Mouse (Mus musculus): Measurements from ENCODE around the gene Preb. TPM values are rescaled to one million over a fixed set of nuclear protein-coding genes. Genes with fewer than 3 reads are reported as not detected.

The Preb gene
- polyA plus RNA-seq, 1 experiment from 2014 or later = 91.0 TPM

DNA sequence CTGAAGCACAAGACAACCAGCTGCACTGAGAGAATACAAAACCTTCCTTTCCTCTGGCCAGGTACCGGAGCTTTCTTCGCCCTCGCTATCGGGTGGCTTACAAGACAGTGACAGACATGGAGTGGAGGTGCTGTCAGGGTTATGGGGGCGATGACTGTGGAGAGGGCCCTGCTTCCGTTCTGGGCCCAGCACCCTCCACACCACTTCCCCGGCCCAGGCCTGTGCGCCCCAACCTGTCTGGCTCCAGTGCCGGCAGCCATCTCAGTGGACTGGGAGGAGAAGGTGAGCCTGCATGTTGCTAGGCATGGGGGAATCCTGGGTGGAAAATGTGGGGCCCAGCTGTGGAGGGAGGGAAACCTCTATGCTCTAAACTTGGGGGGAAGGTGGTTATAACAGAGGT, 44.7 kb downstream of the Preb start:
- Histone ChIP-seq H3K36me3 (ENCODE audit: control insufficient read depth, insufficient read depth, low read length) (no peaks in the 10 kb centered on the region; the same call in 1 of the 2 replicates), H3K4me3 (ENCODE audit: low read depth, low read length) (no peak overlapping the region), H3K4me2 (peak overlapping the region; percentile 10; the same call in 1 of the 2 replicates), H3K9me3 (ENCODE audit: control insufficient read depth, low read length) (no peaks in the 10 kb centered on the region), H3K27ac (ENCODE audit: low read depth, low read length) (peak overlapping the region; percentile 35; the same call in 1 of the 2 replicates), H3K9ac (ENCODE audit: low read length) (peak overlapping the region; percentile 39; the same call in 1 of the 2 replicates), H3K4me1 (ENCODE audit: control insufficient read depth, insufficient read depth, low read length) (peaks cover 20% of the 10 kb centered on the region; the same call in 1 of the 2 replicates), H3K27me3 (ENCODE audit: control insufficient read depth, insufficient read depth, low read length) (no peaks in the 10 kb centered on the region)
- DNase-seq (ENCODE audit: low spot score, missing footprints) (no peak), ATAC-seq (ENCODE audit: low FRiP score) (peak; percentile 63)
- 70% methylated on average over 9 of the region's 9 CpGs for WGBS

GRCm38 (mm10) chr5:30914849-30915248, 45.3 kb downstream of the Preb start:
- H3K27ac ChIP-seq (ENCODE audit: low read depth, low read length) = 0 out of 2 replicates have a peak overlapping the region, but pooled peaks have one; percentile 35
- no peak overlapping the region for H3K4me3 ChIP-seq (ENCODE audit: low read depth, low read length)

GRCm38 (mm10) chr5:30914101-30914635, 46.0 kb downstream of the Preb start:
- no peaks in the 10 kb centered on the region for H3K9me3 ChIP-seq (ENCODE audit: control insufficient read depth, low read length)
- H3K27ac ChIP-seq (ENCODE audit: low read depth, low read length) = peak overlapping the region; percentile 76; the same call in 1 of the 2 replicates
- DNase-seq (ENCODE audit: low spot score, missing footprints) (no peak), ATAC-seq (ENCODE audit: low FRiP score) (no peak)
- no peaks in the 10 kb centered on the region for H3K27me3 ChIP-seq (ENCODE audit: control insufficient read depth, insufficient read depth, low read length)
- WGBS = 79% methylated on average over 7 of the region's 7 CpGs
- no peaks in the 10 kb centered on the region; the same call in 1 of the 2 replicates for H3K36me3 ChIP-seq (ENCODE audit: control insufficient read depth, insufficient read depth, low read length)
- no peak overlapping the region for H3K4me3 ChIP-seq (ENCODE audit: low read depth, low read length)
- peaks cover 20% of the 10 kb centered on the region; the same call in 1 of the 2 replicates for H3K4me1 ChIP-seq (ENCODE audit: control insufficient read depth, insufficient read depth, low read length)
- H3K4me2 ChIP-seq = peak overlapping the region; percentile 10; the same call in 1 of the 2 replicates
- no peak overlapping the region; the same call in 1 of the 2 replicates for H3K9ac ChIP-seq (ENCODE audit: low read length)

More at GRCm38 (mm10) chr5:30914849-30915248, 45.3 kb downstream of the Preb start:
- 0 out of 2 replicates have a peak overlapping the region, but pooled peaks have one; percentile 9 for H3K9ac ChIP-seq (ENCODE audit: low read length)
- H3K27me3 ChIP-seq (ENCODE audit: control insufficient read depth, insufficient read depth, low read length) = no peaks in the 10 kb centered on the region
- no peak for ATAC-seq (ENCODE audit: low FRiP score)
- H3K9me3 ChIP-seq (ENCODE audit: control insufficient read depth, low read length) = no peaks in the 10 kb centered on the region
- H3K4me1 ChIP-seq (ENCODE audit: control insufficient read depth, insufficient read depth, low read length) = peaks cover 20% of the 10 kb centered on the region; the same call in 1 of the 2 replicates
- WGBS = 78% methylated on average over 6 of the region's 6 CpGs
- 0 out of 2 replicates have a peak overlapping the region, but pooled peaks have one; percentile 10 for H3K4me2 ChIP-seq
- DNase-seq (ENCODE audit: low spot score, missing footprints) = no peak
- no peaks in the 10 kb centered on the region; the same call in 1 of the 2 replicates for H3K36me3 ChIP-seq (ENCODE audit: control insufficient read depth, insufficient read depth, low read length)

DNA sequence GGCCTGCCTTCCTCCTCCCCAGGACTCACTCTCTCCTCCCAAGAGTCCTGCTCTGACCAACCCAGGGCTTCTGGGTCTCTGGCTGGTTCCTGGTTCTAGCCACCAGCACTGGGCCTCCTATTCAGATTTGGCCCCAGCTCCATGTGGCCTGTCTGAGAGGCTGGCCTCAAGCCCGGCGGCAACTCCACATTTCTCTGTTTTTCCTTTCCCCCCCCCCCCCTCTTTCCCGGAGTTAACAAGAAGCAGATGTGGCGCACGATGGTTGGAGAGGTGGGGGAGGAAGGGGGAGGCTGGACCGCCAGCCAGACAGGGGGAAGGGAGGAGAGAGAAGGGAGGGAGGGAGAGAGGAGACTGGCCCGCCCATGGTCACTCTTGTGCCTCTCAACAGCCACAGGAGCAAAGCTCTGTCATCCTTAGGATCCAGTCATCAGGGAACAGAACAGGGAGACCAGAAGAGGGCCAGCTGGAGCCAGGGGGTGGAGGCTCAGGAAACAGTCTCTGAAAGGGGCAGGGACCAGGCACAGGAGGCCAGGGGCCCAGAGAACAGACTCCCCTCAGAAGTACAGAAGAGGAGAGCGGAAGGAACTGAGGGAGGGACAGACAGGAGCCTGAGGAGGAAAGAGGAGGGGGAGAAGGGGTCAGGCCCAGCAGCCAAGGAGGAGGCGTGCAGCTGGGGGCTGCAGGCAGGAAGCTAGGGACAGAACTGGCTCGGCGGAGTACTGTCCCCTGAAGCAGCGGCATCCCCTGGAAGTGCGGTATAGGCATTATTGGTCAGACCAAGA, 46.9 kb downstream of the Preb start, which contains the start of gene Emilin1:
TSS of gene Emilin1 (plus strand) at position 343 of the 782 bp plus-strand sequence.
- H3K9ac ChIP-seq (ENCODE audit: low read length) = peak within 1 kb of the TSS; percentile 45
- no peaks in the 10 kb centered on the region for H3K9me3 ChIP-seq (ENCODE audit: control insufficient read depth, low read length)
- H3K4me1 ChIP-seq (ENCODE audit: control insufficient read depth, insufficient read depth, low read length) = peaks cover 23% of the 10 kb centered on the region
- 29% methylated on average over 12 of the region's 13 CpGs for WGBS
- peak within 1 kb of the TSS; percentile 22; the same call in 1 of the 2 replicates for H3K4me2 ChIP-seq
- ATAC-seq (ENCODE audit: low FRiP score) (peak; percentile 20; the same call in 1 of the 2 replicates), DNase-seq (ENCODE audit: low spot score, missing footprints) (peak; percentile 90)
- H3K27ac ChIP-seq (ENCODE audit: low read depth, low read length) = peak within 1 kb of the TSS; percentile 76
- no peaks in the 10 kb centered on the region for H3K27me3 ChIP-seq (ENCODE audit: control insufficient read depth, insufficient read depth, low read length)
- H3K4me3 ChIP-seq (ENCODE audit: low read depth, low read length) = no peak within 1 kb of the TSS
- no peaks in the 10 kb centered on the region for H3K36me3 ChIP-seq (ENCODE audit: control insufficient read depth, insufficient read depth, low read length)

DNA sequence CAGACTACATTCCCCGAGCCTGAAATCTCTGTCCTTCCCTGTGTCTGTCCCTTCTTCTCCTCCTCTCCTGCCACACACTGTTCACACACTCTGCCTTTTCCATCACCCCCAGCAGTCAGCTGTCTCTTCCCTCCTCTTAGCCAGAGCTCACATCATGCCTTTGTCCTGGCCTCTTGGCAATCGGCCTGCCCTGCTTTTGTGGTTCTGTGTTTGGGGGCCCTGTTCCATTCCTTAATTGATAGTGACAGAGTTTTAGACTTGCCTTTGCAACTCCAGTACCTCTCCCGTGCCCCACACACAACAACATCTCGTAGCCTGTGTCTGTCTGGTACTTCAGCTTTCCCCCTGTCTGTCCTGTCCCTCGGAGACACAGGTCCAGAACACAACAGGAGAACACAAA, 48.0 kb downstream of the Preb start:
- H3K27me3 ChIP-seq (ENCODE audit: control insufficient read depth, insufficient read depth, low read length) = no peaks in the 10 kb centered on the region
- DNase-seq (ENCODE audit: low spot score, missing footprints) (no peak), ATAC-seq (ENCODE audit: low FRiP score) (no peak)
- 74% methylated on average over 5 of the region's 5 CpGs for WGBS
- no peak overlapping the region for H3K27ac ChIP-seq (ENCODE audit: low read depth, low read length)
- H3K4me2 ChIP-seq = no peak overlapping the region
- peaks cover 27% of the 10 kb centered on the region for H3K4me1 ChIP-seq (ENCODE audit: control insufficient read depth, insufficient read depth, low read length)
- H3K9ac ChIP-seq (ENCODE audit: low read length) = no peak overlapping the region
- no peaks in the 10 kb centered on the region for H3K36me3 ChIP-seq (ENCODE audit: control insufficient read depth, insufficient read depth, low read length)
- H3K9me3 ChIP-seq (ENCODE audit: control insufficient read depth, low read length) = no peaks in the 10 kb centered on the region
- H3K4me3 ChIP-seq (ENCODE audit: low read depth, low read length) = no peak overlapping the region

DNA sequence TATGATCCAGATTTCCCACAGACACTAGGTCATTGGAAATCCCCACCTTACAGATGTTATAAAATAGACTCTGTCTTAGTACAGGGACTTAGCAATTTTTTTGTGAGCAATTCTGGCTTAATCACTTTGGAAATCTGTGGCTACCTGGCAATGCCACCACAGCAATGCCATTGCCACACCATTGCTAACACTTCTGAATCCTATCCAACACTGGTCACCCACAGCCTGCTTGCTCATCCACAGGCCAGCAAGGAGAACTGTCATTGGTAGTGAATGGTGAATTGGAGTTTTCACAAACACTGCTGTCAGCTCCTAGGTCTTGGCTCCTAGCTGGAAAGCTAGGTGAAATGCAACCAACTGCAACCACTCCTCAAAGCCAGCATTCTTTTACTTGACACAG, 49.7 kb downstream of the Preb start:
- no peak overlapping the region for H3K4me3 ChIP-seq (ENCODE audit: low read depth, low read length)
- H3K9ac ChIP-seq (ENCODE audit: low read length) = no peak overlapping the region
- H3K9me3 ChIP-seq (ENCODE audit: control insufficient read depth, low read length) = no peaks in the 10 kb centered on the region
- H3K27ac ChIP-seq (ENCODE audit: low read depth, low read length) = no peak overlapping the region
- ATAC-seq (ENCODE audit: low FRiP score) (no peak), DNase-seq (ENCODE audit: low spot score, missing footprints) (no peak)
- no peaks in the 10 kb centered on the region for H3K36me3 ChIP-seq (ENCODE audit: control insufficient read depth, insufficient read depth, low read length)
- peaks cover 24% of the 10 kb centered on the region for H3K4me1 ChIP-seq (ENCODE audit: control insufficient read depth, insufficient read depth, low read length)
- H3K4me2 ChIP-seq = no peak overlapping the region
- no peaks in the 10 kb centered on the region for H3K27me3 ChIP-seq (ENCODE audit: control insufficient read depth, insufficient read depth, low read length)

GRCm38 (mm10) chr5:30909863-30910262, 50.3 kb downstream of the Preb start:
- DNase-seq (ENCODE audit: low spot score, missing footprints) (no peak), ATAC-seq (ENCODE audit: low FRiP score) (no peak)
- 89% methylated on average over 7 of the region's 7 CpGs for WGBS
- Histone ChIP-seq H3K9me3 (ENCODE audit: control insufficient read depth, low read length) (no peaks in the 10 kb centered on the region), H3K27me3 (ENCODE audit: control insufficient read depth, insufficient read depth, low read length) (no peaks in the 10 kb centered on the region), H3K9ac (ENCODE audit: low read length) (no peak overlapping the region), H3K4me3 (ENCODE audit: low read depth, low read length) (no peak overlapping the region), H3K27ac (ENCODE audit: low read depth, low read length) (no peak overlapping the region), H3K4me2 (no peak overlapping the region), H3K4me1 (ENCODE audit: control insufficient read depth, insufficient read depth, low read length) (peaks cover 23% of the 10 kb centered on the region), H3K36me3 (ENCODE audit: control insufficient read depth, insufficient read depth, low read length) (no peaks in the 10 kb centered on the region)

DNA sequence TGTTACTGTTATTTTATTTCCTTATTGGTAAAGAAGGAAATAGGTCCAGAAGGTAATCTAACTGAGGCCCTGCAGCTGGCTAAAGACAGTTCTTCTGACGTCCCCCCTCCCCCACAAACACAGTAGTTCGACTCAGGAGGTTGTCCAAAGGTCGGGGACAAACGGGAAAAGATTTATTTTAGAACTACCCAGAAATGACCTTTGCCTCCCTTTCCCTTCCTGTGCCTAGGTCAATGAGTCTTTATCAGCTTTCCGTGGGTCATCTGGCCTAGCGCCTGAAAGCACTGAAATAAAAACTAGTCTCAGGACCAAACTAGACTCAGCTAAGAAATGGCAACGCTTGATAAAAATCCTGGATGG, 50.9 kb downstream of the Preb start:
- Histone ChIP-seq H3K4me2 (no peak overlapping the region), H3K4me3 (ENCODE audit: low read depth, low read length) (no peak overlapping the region), H3K36me3 (ENCODE audit: control insufficient read depth, insufficient read depth, low read length) (no peaks in the 10 kb centered on the region), H3K4me1 (ENCODE audit: control insufficient read depth, insufficient read depth, low read length) (peaks cover 23% of the 10 kb centered on the region), H3K9me3 (ENCODE audit: control insufficient read depth, low read length) (no peaks in the 10 kb centered on the region), H3K9ac (ENCODE audit: low read length) (no peak overlapping the region), H3K27ac (ENCODE audit: low read depth, low read length) (no peak overlapping the region), H3K27me3 (ENCODE audit: control insufficient read depth, insufficient read depth, low read length) (no peaks in the 10 kb centered on the region)
- WGBS = 60% methylated on average over 7 of the region's 7 CpGs
- ATAC-seq (ENCODE audit: low FRiP score) = no peak
- no peak for DNase-seq (ENCODE audit: low spot score, missing footprints)

Data from midbrain, embryonic 11.5 days (tissue).